Mouse (Mus musculus): Measurements from ENCODE around the gene Enc1.

GRCm38 (mm10) chr13:97290747-97291146, 49.8 kb downstream of the Enc1 start:
- no peak for TF ChIP-seq GATA1 (IDR thresholded peaks at IDR 0.05; ENCODE audit: low read length)
- TF ChIP-seq TAL1 (IDR thresholded peaks at IDR 0.05; ENCODE audit: low read length) = no peak
